Mouse (Mus musculus) frontal cortex, adult (tissue): Measurements from ENCODE around the gene Tex101.
"Not testable (repeated sequence)": the region's sequence is repeated elsewhere in the genome, so short reads cannot be mapped to it uniquely, and the experiment has no call there.

Experiments
- ATAC-seq: cut with Nextera tagmentation; 2 replicates; pipeline ENCODE4 v1.9.2; 2017; ENCODE audit warnings: mild to moderate bottlenecking, moderate library complexity, mixed read lengths; ENCODE audit not compliant: low TSS enrichment

Gene Tex101

DNA sequence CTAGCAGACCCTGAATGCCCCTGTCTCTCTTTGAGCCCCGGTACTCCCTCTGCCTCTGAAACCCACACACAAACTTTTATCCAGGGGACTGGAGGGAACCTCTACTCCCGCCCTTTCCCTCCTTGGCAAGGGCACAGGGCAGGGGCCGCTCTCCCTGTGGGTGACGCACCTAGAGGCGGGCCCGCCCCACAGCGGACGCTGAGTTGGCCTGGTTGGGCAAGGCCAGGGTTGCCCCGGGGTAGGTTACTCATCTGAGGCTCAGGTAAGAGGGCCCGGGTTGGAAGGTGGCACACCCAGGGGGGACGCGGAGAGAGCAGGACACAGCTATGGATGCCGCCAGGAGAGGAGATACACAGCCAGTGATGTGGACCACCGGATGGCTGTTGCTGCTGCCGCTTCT is 40.2 kb downstream of the Tex101 start, which contains the start of gene Lypd3:
Gene Lypd3 (plus strand): TSS at position 287 of the 400 bp plus-strand sequence.
- ATAC-seq = no peak

DNA sequence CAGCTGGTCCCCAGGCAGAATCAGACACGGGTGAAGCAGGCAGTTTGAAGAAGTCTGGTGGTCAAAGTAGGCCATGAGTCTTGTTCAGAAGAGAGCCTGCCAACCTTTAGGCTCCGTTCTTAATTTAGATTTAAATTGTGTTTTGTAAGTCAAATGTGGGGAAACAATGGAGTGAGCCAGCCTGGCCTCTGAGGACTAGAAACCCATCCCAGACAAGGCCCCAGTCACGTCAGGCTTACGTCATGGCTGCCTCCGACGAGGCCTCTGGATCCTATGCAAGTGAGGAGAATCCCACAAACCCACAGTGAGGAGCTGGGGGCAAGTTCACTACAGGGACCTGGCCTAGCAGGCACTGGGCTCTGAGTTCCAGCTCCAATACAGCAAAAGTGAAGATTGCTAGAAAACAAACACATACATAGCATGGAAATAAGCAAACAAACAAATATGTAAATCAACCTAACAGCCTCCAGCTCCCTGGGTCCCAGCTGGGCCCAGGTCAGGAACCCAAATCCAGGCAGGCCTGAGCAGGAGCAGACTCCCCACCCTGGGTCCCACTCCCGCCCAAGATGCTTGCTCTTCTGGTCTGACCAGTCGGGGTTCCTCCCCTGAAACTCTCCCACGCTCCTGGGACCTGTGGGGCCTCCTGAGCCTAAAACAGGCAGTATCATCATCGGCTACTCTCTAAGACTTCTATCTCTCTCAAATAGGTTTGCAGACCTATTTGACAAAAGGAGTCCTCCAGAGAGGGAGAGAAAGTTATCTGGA is 46.2 kb downstream of the Tex101 start:
- ATAC-seq = no peak

GRCm38 (mm10) chr7:24629672-24630071 is 46.8 kb downstream of the Tex101 start:
- no peak for ATAC-seq

- ATAC-seq = no peak
Observed at GRCm38 (mm10) chr7:24628685-24629610, 47.5 kb downstream of the Tex101 start.

- ATAC-seq = no peak
Observed at GRCm38 (mm10) chr7:24622967-24623366, 53.5 kb downstream of the Tex101 start.

GRCm38 (mm10) chr7:24621193-24621592 is 55.3 kb downstream of the Tex101 start:
- ATAC-seq = no peak

DNA sequence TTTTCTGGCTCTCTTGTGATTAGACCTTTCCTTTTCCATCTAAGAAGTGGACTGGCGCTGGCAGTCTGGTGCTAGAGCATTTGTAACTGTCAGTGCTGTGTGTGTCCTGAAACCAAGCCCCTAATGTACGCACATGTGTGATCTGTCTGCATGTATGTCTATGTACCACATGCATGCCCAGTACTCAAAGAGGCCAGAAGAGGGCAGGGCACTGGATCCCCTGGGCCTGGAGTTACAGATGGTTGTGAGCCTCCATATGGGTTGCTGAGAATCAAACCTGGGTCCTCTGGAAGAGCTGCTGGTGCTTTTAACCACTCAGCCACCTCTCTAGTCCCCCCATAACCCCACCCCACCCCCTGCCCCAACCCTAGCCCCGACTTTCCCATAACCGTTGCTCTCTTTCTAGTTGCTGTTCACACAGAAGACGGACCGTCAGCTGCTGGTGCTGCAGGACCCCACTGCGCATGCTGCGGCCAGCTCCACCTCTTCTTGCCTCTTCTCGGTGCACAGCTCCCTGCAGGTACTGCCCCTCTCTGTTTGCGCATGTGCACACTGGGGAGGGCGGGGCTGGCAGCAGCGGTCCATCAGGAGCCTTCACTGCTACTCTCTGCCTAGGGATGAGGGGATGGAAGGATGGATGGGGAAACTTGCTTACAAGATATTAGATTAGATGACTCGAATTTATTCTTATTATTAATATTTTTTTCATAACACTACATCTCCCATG is 56.6 kb downstream of the Tex101 start:
- no peak for ATAC-seq

DNA sequence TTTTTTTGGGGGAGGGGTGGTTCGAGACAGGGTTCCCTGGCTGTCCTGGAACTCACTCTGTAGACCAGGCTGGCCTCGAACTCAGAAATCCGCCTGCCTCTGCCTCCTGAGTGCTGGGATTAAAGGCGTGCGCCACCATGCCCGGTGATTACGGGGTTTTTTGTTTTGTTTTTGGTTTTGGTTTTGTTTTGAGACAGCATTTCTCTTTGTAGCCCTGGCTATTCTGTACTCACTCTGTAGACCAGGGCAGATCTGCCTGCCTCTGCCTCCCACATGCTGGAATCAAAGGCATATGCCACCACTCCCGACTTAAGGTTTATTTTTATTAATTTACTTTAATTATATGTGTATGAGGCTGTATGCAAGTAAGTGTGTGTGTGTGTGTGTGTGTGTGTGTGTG is 58.1 kb downstream of the Tex101 start:
- ATAC-seq = not testable (repeated sequence)
